Mouse (Mus musculus) embryo, embryonic 9.5 days (tissue): ENCODE measurements around the gene Nktr.

Experiments used
- DNase-seq: peaks from one replicate; pipeline ENCODE4 v3.0.0-alpha.2; 2017; ENCODE audit errors: extremely low spot score

The Nktr gene

DNA sequence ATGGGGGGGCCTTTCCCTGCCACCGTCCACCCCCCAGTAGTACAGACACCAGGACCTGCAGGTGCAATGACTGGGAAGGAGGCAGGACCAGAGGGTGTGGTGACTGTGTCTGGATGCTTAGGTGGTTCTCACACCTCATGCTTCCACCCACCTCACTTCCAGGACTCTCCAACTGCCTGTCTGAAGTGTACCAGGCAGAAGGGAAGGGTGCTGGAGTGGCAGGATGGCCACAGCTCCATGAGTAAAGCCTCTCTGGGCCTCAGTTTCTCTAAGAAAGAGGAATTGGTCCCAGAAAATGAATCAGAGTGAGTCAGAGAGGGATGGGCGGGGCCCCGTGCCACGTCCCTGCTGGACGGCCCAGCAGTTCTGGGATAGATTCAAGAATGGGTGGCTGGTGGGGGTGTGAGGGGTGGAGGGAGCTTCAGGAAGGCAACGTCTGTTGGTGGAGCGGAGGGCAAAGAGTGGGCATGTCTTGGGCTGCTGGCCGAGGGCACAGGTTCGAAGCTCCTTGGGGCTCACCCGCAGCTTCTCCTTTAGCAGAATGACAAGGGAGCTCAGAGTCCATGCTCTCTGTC is 42.2 kb downstream of the Nktr start:
- no peak for DNase-seq

DNA sequence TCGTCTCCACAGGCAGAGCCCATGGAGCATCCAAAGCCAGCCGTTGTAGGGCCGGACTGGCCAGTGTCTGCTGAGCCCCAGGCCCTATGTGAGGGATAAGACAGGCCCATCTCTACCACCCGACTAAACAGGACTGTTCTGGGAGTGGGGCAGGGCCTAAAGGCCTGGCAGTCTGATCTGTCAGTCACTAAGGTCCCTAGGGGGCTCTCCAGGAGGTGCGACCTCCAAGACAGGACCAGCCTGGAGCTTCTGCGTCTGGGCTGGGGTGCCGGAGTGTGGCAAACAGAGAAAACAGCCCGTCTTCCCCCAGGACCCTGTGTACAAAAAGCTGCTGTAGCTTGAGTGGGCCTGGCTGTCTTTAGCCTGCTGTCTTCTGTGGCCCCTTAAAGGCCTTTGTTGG is 42.8 kb downstream of the Nktr start:
- DNase-seq = no peak

DNA sequence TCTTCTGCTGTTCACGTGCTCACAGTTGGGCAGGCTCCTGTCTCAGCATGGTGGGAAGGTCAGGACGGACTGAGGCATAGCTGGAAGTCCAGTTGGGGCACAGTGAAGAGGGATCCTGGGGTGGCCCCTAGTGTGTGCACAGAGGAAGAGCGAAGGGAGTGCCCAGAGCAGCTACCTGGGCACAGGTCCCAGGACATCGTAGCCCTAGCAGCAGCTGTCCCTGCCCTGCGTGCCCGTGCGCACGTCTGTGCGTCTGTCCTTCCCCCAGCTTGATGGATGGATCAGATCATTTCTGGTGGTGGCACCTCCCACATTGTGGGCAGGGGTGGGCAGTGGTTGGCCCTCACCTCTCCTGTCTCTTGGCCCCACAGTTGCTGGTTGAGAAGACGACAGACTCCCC is 43.3 kb downstream of the Nktr start:
- no peak for DNase-seq

DNA sequence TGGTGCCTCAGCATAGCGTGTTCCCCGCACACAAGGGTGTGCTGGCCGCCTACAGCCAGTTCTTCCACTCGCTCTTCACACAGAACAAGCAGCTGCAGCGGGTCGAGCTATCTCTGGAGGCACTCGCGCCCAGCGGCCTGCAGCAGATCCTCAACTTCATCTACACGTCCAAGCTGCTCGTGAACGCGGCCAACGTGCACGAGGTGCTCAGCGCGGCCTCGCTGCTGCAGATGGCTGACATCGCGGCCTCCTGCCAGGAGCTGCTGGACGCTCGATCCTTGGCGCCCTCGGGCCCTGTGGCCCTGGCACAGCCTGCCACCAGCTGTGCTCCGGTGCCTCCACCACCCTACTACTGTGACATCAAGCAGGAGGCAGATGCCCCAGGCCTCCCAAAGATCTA is 43.8 kb downstream of the Nktr start:
- DNase-seq = no peak

DNA sequence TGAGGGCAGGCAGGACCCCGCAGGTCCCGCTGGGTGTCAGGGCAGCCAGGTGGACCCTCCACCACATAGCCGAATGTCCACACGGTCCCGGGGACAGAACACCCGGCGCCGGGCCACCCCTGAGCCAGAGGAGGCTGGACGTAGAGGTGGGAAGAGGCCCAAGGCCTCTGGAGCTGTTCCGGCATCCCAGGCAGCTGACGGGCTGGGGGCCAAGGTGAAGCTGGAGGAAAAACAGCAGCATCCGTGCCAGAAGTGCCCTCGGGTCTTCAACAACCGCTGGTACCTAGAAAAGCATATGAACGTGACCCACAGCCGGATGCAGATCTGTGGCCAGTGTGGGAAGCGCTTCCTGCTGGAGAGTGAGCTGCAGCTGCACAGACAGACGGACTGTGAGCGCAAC is 44.7 kb downstream of the Nktr start:
- DNase-seq = no peak

DNA sequence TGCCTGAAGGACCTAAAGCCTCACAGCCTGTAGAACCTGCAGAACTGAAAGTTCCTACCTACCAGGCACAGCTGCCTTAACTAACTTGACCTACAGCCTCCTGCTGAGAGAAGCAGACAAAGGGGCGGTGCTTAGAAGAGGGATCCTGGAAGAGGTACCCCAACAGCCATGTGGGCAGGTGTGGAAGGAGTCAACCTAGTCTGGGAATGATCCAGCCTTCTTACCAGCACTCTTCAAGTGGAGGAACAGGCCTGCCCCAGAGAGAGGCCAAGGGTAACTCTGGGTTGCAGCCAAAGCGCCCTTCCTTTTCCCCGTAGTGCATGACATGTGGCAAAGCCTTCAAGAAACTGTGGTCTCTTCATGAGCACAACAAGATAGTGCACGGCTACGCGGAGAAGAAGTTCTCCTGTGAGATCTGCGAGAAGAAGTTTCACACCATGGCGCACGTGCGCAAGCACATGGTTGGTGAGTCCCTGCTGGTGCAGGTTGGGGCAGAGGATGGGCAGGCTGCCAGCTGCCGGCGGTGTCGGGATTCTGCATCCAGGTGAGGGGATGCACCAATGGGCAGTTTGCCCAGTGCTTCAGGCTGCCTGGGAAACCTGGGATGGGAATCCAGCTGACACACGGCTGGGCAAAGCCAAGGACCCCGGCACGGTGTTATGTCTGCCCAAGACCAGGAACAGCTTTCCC is 46.3 kb downstream of the Nktr start:
- no peak for DNase-seq

DNA sequence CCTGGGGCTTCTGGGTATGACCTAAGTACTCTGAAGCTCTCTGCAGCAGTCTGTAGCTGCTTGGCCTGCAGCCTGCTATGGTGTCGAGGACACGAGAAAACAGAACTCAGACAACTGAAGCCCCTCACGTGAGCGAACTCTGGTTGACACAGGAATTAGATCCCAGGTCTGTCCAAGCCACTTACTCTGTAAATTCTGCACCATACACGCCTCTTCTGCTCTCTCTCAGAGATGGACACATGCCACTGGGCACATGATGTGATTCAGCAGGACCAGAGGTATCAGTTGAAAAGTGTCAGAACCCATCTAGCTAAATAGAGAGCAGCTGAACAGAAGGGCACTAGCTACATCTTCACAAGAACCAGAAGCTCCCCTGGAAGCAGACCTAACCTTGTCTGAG is 53.4 kb downstream of the Nktr start:
- no peak for DNase-seq

- no peak for DNase-seq
Observed at GRCm38 (mm10) chr9:121775951-121776350, 57.0 kb downstream of the Nktr start.

DNA sequence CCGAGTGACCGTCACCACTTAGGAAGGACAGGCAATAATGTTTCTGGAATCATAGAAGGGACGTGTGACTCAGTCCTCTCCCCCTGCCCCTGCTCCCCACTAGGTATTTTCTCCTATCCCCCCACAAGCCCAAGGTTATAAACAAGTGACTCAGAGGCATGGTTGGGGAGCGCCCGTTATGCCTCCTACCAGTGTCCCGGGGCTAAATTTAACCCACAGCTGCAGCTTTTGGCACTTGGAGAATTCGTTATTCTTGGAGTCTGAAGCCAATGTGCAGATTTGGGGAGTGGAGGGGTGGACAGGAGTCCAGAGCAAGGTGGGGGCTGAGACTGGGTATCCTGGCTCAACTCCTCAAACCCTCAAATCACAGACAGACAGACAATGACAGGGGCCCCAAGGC is 57.5 kb downstream of the Nktr start:
- DNase-seq = no peak

DNA sequence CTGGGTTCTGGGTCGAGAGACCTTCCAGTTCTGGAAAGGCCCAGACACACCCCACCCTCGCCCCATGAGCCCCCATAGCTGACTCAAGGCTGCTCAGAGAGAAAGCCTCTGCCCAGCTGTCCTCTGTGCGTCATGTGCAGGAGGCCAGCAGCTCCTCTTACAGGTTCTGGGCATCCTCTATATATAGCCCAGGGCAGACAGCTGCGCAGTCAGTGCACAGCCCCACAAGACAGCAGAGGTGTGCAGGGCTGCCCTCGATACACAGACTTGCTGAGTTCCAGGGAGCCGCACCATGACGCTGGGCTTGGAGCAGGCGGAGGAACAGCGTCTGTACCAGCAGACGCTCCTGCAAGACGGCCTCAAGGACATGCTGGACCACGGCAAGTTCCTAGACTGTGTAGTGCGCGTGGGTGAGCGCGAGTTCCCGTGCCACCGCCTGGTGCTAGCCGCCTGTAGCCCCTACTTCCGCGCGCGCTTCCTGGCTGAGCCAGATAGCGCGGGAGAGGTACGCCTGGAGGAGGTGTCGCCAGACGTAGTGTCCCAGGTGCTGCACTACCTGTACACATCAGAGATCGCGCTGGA is 58.6 kb downstream of the Nktr start, which contains the start of gene Klhl40:
Gene Klhl40, plus strand, starts transcription at position 124 of the 582 bp plus-strand sequence.
- DNase-seq = peak; percentile 25

- DNase-seq = no peak
Observed at GRCm38 (mm10) chr9:121778066-121778624, 59.2 kb downstream of the Nktr start.

DNA sequence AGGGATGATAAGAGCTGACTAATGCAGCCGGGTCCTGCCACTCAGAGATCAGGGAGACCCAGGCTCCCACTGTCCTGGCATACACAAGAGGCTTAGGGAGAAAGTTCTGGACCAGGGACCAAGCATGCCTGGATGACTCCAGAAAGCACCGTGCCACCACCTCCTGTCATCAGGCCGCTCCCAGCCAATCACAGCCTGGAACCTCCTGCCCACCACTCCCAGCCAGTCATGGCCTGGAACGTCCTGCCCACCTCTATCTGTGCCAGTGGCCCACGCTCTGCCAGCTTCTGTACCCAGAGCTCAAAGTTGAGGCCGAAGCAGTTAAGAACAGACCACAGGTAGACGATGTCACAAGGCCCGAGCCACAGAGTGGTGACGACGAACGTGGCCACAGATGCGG is 65.8 kb downstream of the Nktr start:
- DNase-seq = no peak

- no peak for DNase-seq
Observed at GRCm38 (mm10) chr9:121785261-121785660, 66.3 kb downstream of the Nktr start.

GRCm38 (mm10) chr9:121786359-121786758 is 67.4 kb downstream of the Nktr start:
- no peak for DNase-seq

- DNase-seq = peak; percentile 72
Observed at GRCm38 (mm10) chr9:121791206-121791605, 72.2 kb downstream of the Nktr start.

- DNase-seq = no peak
Observed at GRCm38 (mm10) chr9:121791757-121792521, 73.0 kb downstream of the Nktr start, which contains the start of gene Hhatl. TSS of gene Hhatl (minus strand) at chr9:121792507.

GRCm38 (mm10) chr9:121794972-121795539 is 76.1 kb downstream of the Nktr start:
- DNase-seq = no peak

DNA sequence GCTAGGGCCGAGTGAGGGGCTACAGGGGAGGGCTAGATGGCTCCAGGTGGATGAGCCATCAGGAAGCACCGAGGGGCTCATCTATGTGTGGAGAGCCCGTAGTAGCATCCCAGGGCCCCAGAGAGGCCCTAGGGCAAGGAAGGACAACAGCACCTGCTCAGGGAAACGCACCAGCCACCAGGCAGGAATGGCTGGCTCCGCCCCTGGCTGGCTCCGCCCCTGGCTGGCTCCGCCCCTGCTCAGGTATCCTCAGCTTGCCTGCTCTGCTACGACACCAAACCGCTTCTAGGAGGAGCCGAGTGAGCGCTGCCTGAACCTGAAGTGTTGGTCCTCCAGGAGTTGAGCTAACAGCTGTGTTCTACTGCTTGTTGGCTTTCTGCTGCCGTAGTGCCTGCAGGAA is 78.8 kb downstream of the Nktr start:
- peak; percentile 45 for DNase-seq

- DNase-seq = no peak
Observed at GRCm38 (mm10) chr9:121798887-121799520, 80.0 kb downstream of the Nktr start.

DNA sequence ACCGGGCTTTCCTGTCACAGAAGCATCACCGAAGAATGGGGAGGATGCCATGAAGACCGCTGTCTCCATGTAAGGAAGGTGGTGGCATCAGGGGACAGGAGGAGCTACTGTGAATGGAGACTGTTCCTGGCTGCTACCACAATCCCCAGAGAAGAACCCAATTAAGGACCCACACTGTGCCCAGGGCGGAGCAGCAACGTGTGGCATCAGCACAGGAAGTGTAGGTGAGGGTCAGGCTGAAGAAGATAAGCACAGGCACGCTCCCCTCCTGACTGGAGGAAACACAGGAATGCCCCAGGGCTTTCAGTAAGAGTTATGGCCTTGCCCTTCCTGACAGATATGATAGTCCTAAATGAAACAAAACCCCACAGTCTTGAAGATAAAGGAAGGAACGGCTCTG is 83.8 kb downstream of the Nktr start:
- no peak for DNase-seq
